Mouse (Mus musculus): ENCODE results near the gene Phf21a.

DNA sequence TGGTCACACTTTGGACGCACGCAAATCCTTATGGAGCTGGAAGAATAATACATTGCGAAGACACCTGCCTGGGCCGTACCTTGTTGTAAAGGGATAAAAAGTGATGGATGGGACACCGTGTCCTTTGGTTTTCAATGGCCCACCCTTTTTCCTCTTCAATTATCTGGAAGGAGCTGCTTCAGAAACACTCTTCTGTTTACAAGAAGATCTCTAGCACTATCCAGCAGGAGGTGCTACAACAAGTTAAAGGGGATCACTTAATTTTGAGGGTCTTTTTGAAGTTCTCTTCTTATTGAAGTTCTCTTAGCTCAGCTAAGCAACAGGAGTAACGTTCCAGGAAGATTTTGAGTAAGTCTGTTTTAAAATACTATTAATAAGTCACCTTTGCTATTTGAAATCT is 94.1 kb downstream of the Phf21a start:
- TF ChIP-seq POLR2A (IDR thresholded peaks at IDR 0.05; ENCODE audit: insufficient read depth, low read depth, low read length) (no peak), CTCF (IDR thresholded peaks at IDR 0.05; ENCODE audit: insufficient read depth, low read depth, low read length) (no peak)
